ENCODE assay signal across 23 mouse cellular contexts in genomic region chr10:5369599-5369998, GRCm38 (mm10).
DNase-seq lines count a peak whose midpoint lies in the region; ATAC-seq and TF ChIP-seq lines count a peak whose summit lies in the region.
"Had no signal": no experiment of that assay in that cellular context is flagged by ENCODE, and none has a peak within 500 bp of the region (broad histone marks: within the 10 kb centered on the region; RNA-seq: fewer than 3 reads in every experiment).

No protein-coding gene starts in this region.

- ATAC-seq in hindbrain, embryonic 13.5 days (ENCODE audit: low FRiP score): 0 out of 2 replicates have a peak, but pooled peaks have one; percentile 65
- ATAC-seq in megakaryocyte, adult 5-6 weeks (ENCODE audit: poor library complexity, severe bottlenecking): no peak
- ATAC-seq: Patski had no signal

- H3K9me3 ChIP-seq in hindbrain, embryonic 13.5 days: no peaks in the 10 kb centered on the region
- no peaks in the 10 kb centered on the region for H3K9me3 ChIP-seq in hindbrain, embryonic 10.5 days
- H3K9me3 ChIP-seq: forebrain, embryonic 10.5 days; G1E; heart, embryonic 10.5 days; limb, embryonic 10.5 days; liver, embryonic 15.5 days; midbrain, embryonic 12.5 days had no signal

- no peak overlapping the region for H3K4me2 ChIP-seq in hindbrain, embryonic 13.5 days
- H3K4me2 ChIP-seq: liver, embryonic 15.5 days; midbrain, embryonic 12.5 days had no signal

- no peak for DNase-seq in hindbrain, embryonic 10.5 days (ENCODE audit: low spot score)
- DNase-seq in left cerebral cortex, postnatal 4 days: peak; percentile 5
- no peak for DNase-seq in left cerebral cortex, adult 2 months (ENCODE audit: extremely low spot score in 1 of 2, low spot score in 2 of 2)
- peak; percentile 38 for DNase-seq in cerebellum, adult 8-10 months
- DNase-seq in cerebellum, postnatal 36 days: peak; percentile 40 to 45
- DNase-seq: adrenal gland, postnatal 36 days; B cell, adult 2 months; gastrocnemius, postnatal 10 days; kidney, adult 2 months; kidney, postnatal 10 days; liver; thymus, adult 2 months; thymus, postnatal 4 days had no signal

- H3K27me3 ChIP-seq in hindbrain, embryonic 13.5 days: no peaks in the 10 kb centered on the region
- no peaks in the 10 kb centered on the region for H3K27me3 ChIP-seq in hindbrain, embryonic 10.5 days (ENCODE audit: insufficient read depth, poor library complexity, severe bottlenecking)
- H3K27me3 ChIP-seq: CH12.LX; liver, embryonic 15.5 days; midbrain, embryonic 12.5 days had no signal

- H3K4me1 ChIP-seq in hindbrain, embryonic 13.5 days (replicated peaks): no peaks in the 10 kb centered on the region
- H3K4me1 ChIP-seq in hindbrain, embryonic 10.5 days (replicated peaks): no peaks in the 10 kb centered on the region
- H3K4me1 ChIP-seq: forebrain, embryonic 10.5 days; heart, embryonic 10.5 days; limb, embryonic 10.5 days; liver, embryonic 15.5 days; midbrain, embryonic 12.5 days had no signal

- WGBS in hindbrain, embryonic 13.5 days: 82% methylated on average over 4 of the region's 4 CpGs
- 87% methylated on average over 4 of the region's 4 CpGs for WGBS in hindbrain, embryonic 10.5 days

- H3K36me3 ChIP-seq in hindbrain, embryonic 13.5 days: no peaks in the 10 kb centered on the region
- H3K36me3 ChIP-seq in hindbrain, embryonic 10.5 days: no peaks in the 10 kb centered on the region
- H3K36me3 ChIP-seq: forebrain, embryonic 10.5 days; G1E; heart, embryonic 10.5 days; limb, embryonic 10.5 days; liver, embryonic 15.5 days; midbrain, embryonic 12.5 days had no signal

- H3K9ac ChIP-seq in hindbrain, embryonic 13.5 days: no peak overlapping the region
- H3K9ac ChIP-seq: liver, embryonic 15.5 days; midbrain, embryonic 12.5 days had no signal

- H3K4me3 ChIP-seq in hindbrain, embryonic 13.5 days: no peak overlapping the region
- no peak overlapping the region for H3K4me3 ChIP-seq in hindbrain, embryonic 10.5 days
- no peak overlapping the region for H3K4me3 ChIP-seq in left cerebral cortex, adult 2 months
- H3K4me3 ChIP-seq: forebrain, embryonic 10.5 days; heart, embryonic 10.5 days; limb, embryonic 10.5 days; liver, embryonic 15.5 days; midbrain, embryonic 12.5 days had no signal

- no peak overlapping the region for H3K27ac ChIP-seq in hindbrain, embryonic 13.5 days
- no peak overlapping the region for H3K27ac ChIP-seq in hindbrain, embryonic 10.5 days
- H3K27ac ChIP-seq in left cerebral cortex, adult 2 months: no peak overlapping the region
- H3K27ac ChIP-seq: forebrain, embryonic 10.5 days; heart, embryonic 10.5 days; limb, embryonic 10.5 days; liver, embryonic 15.5 days; midbrain, embryonic 12.5 days had no signal

- no peak for TF ChIP-seq CTCF in left cerebral cortex, adult 2 months (IDR thresholded peaks at IDR 0.05)

- intact Hi-C loops in left cerebral cortex, postnatal 4 days (cut with DNase I): no loop called here
- intact Hi-C loops in left cerebral cortex, adult 2 months (cut with DNase I): no loop called here

Comparison
In these comparisons a context has a peak if more than half of its experiments do, and no peak if none do; other contexts are left out.
1. DNase-seq: peak in left cerebral cortex, postnatal 4 days (single experiment), cerebellum, adult 8-10 months (single experiment) and cerebellum, postnatal 36 days (2 of 2); none in hindbrain, embryonic 10.5 days (single experiment) and left cerebral cortex, adult 2 months (0 of 2).